Mouse (Mus musculus) hindbrain, embryonic 15.5 days (tissue): Measurements from ENCODE around the gene Tmem212. TPM values are rescaled to one million over a fixed set of nuclear protein-coding genes. Genes with fewer than 3 reads are reported as not detected.

ENCODE experiments used
- ATAC-seq: fragments of 200-750 bp; cut with Nextera tagmentation; 2 replicates; pipeline ENCODE4 v1.8.0; 2017; ENCODE audit warnings: low read depth, moderate number of reproducible peaks, moderate TSS enrichment; ENCODE audit not compliant: low FRiP score
- H3K27ac ChIP-seq: fragments of 300-500 bp; sonication (generic); replicated peaks from 2 replicates; pipeline ENCODE4 v1.5.1; 2015; ENCODE audit warnings: mild to moderate bottlenecking, inconsistent platforms
- H3K27me3 ChIP-seq: fragments of 300-500 bp; sonication (generic); 2 replicates; pipeline ENCODE4 v1.6.1; 2015; ENCODE audit warnings: control low read depth, inconsistent platforms
- H3K36me3 ChIP-seq: fragments of 300-500 bp; sonication (generic); 2 replicates; pipeline ENCODE4 v1.6.1; 2015; ENCODE audit warnings: control low read depth, inconsistent platforms
- H3K4me1 ChIP-seq: fragments of 300-500 bp; sonication (generic); replicated peaks from 2 replicates; pipeline ENCODE4 v1.6.1; 2015; ENCODE audit warnings: control low read depth, inconsistent platforms
- H3K4me2 ChIP-seq: fragments of 300-500 bp; sonication (generic); 2 replicates; pipeline ENCODE4 v1.6.1; 2015; ENCODE audit warnings: moderate library complexity, mild to moderate bottlenecking, inconsistent platforms
- H3K4me3 ChIP-seq: fragments of 300-500 bp; sonication (generic); 2 replicates; pipeline ENCODE4 v1.5.1; 2015; ENCODE audit warnings: mild to moderate bottlenecking, inconsistent platforms
- H3K9ac ChIP-seq: fragments of 300-500 bp; sonication (generic); 2 replicates; pipeline ENCODE4 v1.6.1; 2015; ENCODE audit warnings: inconsistent platforms
- H3K9me3 ChIP-seq: fragments of 300-500 bp; sonication (generic); 2 replicates; pipeline ENCODE4 v1.6.1; 2016; ENCODE audit warnings: control low read depth, inconsistent platforms
- WGBS: fragments of 180-500 bp; shearing (Covaris S2); methylation state at CpG from one replicate; pipeline ENCODE4 v1.1.7; 2015; 5-methylcytosine and 5-hydroxymethylcytosine counted together
- polyA plus RNA-seq: library from polyadenylated mRNA; unstranded; fragments of >200 nt; fragmentation: Nextera tagmentation; extraction: Ambion mirVana; gene quantifications from 2 replicates; pipeline ENCODE4 v1.2.1, GENCODE M21; 2015

The Tmem212 gene
- polyA plus RNA-seq, 1 experiment from 2014 or later = not detected

GRCm38 (mm10) chr3:27885585-27885984, 10.6 kb downstream of the Tmem212 start:
- Histone ChIP-seq H3K9ac (no peak overlapping the region), H3K4me1 (no peaks in the 10 kb centered on the region), H3K27ac (no peak overlapping the region), H3K27me3 (no peaks in the 10 kb centered on the region), H3K36me3 (no peaks in the 10 kb centered on the region), H3K4me3 (no peak overlapping the region), H3K4me2 (no peak overlapping the region), H3K9me3 (no peaks in the 10 kb centered on the region)
- ATAC-seq = no peak
- WGBS = 88% methylated on average over 6 of the region's 6 CpGs

DNA sequence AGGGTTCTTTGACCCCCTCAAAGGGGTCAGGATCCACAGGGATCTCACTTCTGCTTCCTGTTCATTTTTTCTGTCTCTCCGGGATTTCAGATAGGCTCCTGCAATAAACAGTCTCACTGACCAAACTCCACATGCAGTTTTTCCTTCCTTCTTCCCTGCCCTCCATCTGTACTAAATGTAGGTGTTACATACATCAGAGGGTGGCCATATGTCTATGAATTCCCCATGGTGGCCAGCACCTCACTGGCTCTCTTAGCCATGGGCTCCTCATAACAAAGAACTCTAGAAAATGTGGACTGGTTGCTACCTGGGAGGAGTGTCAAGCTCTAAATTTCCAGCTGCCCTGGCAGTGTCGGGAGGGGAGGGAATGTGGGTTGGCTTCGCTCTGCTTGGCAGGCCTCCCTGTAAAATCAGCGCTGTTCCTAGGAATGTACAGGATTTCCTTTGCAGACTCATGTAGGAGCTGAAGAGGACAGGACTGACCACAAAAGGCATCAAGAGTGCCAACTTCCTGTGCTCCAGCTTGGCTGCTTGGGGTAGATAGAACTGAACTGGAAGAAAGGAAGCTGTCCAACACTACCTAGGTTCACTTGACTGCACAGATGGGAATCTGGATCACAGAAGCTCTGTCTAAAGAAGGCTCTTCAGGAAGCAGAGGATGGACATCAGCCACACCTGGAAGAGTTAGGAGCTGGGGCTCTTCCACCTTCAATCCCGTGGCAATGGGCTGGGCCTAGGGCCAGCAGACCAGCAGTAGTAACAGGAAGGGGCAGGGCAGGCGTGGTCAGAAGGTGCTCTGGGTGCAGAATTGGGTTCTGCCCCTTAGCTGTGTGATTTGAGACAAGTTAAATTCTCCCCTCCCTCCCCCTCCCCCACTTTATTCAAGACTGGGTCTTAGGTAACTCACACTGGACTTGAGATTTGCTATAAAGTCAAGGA, 14.0 kb downstream of the Tmem212 start:
- Histone ChIP-seq H3K4me3 (no peak overlapping the region), H3K36me3 (no peaks in the 10 kb centered on the region), H3K4me1 (no peaks in the 10 kb centered on the region), H3K9ac (no peak overlapping the region), H3K27ac (no peak overlapping the region), H3K27me3 (no peaks in the 10 kb centered on the region), H3K9me3 (no peaks in the 10 kb centered on the region), H3K4me2 (no peak overlapping the region)
- WGBS = 82% methylated on average over 6 of the region's 6 CpGs
- no peak for ATAC-seq

- no peaks in the 10 kb centered on the region for H3K4me1 ChIP-seq
- no peak overlapping the region for H3K27ac ChIP-seq
- no peaks in the 10 kb centered on the region for H3K36me3 ChIP-seq
- H3K4me2 ChIP-seq = no peak overlapping the region
- H3K9ac ChIP-seq = no peak overlapping the region
- 79% methylated on average over 7 of the region's 7 CpGs for WGBS
- H3K9me3 ChIP-seq = no peaks in the 10 kb centered on the region
- no peak overlapping the region for H3K4me3 ChIP-seq
- no peak for ATAC-seq
- H3K27me3 ChIP-seq = no peaks in the 10 kb centered on the region
These were observed 17.1 kb downstream of the Tmem212 start for GRCm38 (mm10) chr3:27878854-27879610.

DNA sequence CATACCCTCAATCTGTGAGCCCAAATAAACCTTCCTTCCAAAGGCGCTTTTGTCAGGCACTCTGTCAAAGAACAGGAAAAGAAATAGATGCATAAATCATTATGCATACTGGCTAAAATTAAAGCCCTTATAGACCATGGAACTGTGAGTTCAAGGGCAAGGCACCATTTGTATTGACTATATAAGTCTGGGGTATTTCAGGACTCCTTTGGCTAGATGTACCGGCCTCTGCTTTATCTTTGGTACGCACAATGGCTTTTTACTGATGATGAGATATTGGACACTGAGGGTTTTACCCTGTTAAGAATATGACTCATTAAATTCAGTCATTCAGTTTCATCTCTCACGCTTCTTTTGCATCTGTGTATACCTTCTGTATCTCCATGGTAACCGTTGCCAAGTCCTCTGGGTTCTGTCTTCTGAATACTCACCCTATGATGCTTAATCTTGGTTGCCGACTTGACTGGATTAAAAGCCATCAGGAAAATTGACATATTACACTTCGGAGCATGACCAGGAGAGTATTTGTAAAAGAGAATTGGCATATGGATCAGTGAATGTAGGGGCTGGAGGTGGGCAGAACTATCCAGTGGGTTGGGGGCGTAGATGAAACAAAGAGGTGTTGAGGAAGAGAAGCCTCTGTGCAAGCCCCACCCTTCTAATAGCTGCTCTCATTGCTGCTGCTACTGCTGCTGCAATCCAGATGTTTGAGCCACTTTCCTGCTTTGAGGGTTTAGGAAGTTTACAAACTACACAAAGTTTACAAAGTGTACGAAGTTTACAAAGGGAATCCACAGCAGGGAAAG, 22.7 kb downstream of the Tmem212 start:
- 57% methylated on average over 9 of the region's 9 CpGs for WGBS
- Histone ChIP-seq H3K4me3 (no peak overlapping the region), H3K4me1 (no peaks in the 10 kb centered on the region), H3K9ac (no peak overlapping the region), H3K27me3 (no peaks in the 10 kb centered on the region), H3K36me3 (no peaks in the 10 kb centered on the region), H3K9me3 (no peaks in the 10 kb centered on the region), H3K27ac (no peak overlapping the region), H3K4me2 (no peak overlapping the region)
- peak; percentile 57; the same call in 1 of the 2 replicates for ATAC-seq

DNA sequence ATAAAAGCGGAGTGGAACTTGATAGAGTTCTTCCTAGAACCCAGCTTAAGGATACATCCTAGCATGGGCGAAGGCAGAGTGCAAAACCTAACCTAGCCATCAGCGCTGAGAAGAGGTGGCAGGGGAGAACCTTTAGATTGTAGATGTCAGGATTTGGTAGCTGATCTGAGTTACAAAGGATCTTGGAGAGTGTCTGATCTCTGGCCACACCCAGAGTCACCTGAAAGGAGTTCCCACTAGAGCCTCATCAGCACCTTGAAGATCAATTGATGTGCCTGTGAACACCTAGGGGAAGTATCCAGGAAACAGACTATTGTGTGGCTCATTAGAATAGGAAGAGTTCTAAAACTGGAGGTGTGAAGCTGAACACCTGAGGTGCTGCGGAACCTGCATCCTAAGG, 23.7 kb downstream of the Tmem212 start:
- no peak overlapping the region for H3K27ac ChIP-seq
- H3K4me1 ChIP-seq = no peaks in the 10 kb centered on the region
- no peak for ATAC-seq
- H3K9ac ChIP-seq = no peak overlapping the region
- no peaks in the 10 kb centered on the region for H3K27me3 ChIP-seq
- no peaks in the 10 kb centered on the region for H3K9me3 ChIP-seq
- WGBS = 90% methylated on average over 4 of the region's 4 CpGs
- no peak overlapping the region for H3K4me2 ChIP-seq
- H3K4me3 ChIP-seq = no peak overlapping the region
- no peaks in the 10 kb centered on the region for H3K36me3 ChIP-seq

GRCm38 (mm10) chr3:27871891-27872290, 24.3 kb downstream of the Tmem212 start:
- no peak for ATAC-seq
- Histone ChIP-seq H3K4me2 (no peak overlapping the region), H3K9me3 (no peaks in the 10 kb centered on the region), H3K4me1 (no peaks in the 10 kb centered on the region), H3K9ac (no peak overlapping the region), H3K4me3 (no peak overlapping the region), H3K27me3 (no peaks in the 10 kb centered on the region), H3K27ac (no peak overlapping the region), H3K36me3 (no peaks in the 10 kb centered on the region)
- 90% methylated on average over 3 of the region's 3 CpGs for WGBS

- H3K27me3 ChIP-seq = no peaks in the 10 kb centered on the region
- no peak overlapping the region for H3K9ac ChIP-seq
- no peak overlapping the region for H3K4me3 ChIP-seq
- no peak overlapping the region for H3K4me2 ChIP-seq
- H3K27ac ChIP-seq = no peak overlapping the region
- ATAC-seq = no peak
- no peaks in the 10 kb centered on the region for H3K36me3 ChIP-seq
- no peaks in the 10 kb centered on the region for H3K9me3 ChIP-seq
- no peaks in the 10 kb centered on the region for H3K4me1 ChIP-seq
- WGBS = 92% methylated on average over 4 of the region's 4 CpGs
These were observed 24.8 kb downstream of the Tmem212 start for GRCm38 (mm10) chr3:27871371-27871770.

DNA sequence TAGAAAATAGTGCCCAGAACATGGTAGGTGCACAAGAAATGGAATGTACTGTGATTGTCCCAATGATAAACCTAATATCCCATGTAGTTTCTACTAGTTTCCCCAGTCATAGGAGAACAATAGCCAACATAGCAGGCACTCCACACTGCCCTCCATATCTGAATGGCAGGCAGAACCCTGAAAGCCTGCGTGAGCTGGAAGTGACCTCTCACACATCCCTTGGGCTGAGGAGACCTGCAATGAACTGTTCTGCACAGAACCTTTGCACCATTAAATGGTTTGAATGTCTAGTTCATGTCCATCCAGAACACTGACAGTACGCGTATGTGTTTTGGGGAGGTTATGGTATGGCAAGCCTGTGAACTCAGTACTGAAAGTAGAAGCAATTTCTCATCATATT, 27.5 kb downstream of the Tmem212 start:
- Histone ChIP-seq H3K27me3 (no peaks in the 10 kb centered on the region), H3K4me2 (no peak overlapping the region), H3K9me3 (no peaks in the 10 kb centered on the region), H3K36me3 (no peaks in the 10 kb centered on the region), H3K4me1 (0 out of 2 replicates have a peak, but pooled peaks cover 2% of the 10 kb centered on the region), H3K27ac (no peak overlapping the region), H3K4me3 (no peak overlapping the region), H3K9ac (no peak overlapping the region)
- whole genome bisulfite sequencing = 90% methylated on average over 3 of the region's 3 CpGs
- no peak for ATAC-seq

DNA sequence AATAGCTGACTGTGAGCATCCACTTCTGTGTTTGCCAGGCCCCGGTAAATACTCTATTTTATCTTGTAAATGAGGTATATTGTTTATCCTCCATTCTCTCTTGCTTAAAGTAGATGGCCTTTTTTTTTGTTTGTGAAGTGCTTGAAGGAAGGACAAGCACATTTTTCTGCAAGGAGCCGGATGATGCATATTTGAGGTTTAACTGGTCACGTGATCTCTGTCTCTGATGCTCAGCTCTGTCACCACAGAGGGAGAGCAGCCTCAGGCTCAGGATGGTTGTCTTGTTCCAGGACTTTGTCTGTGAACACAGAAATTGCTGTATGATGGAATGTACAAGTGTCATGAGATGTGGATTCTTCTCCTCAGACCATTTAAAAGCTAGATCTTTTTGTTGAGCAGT, 28.4 kb downstream of the Tmem212 start:
- 61% methylated on average over 3 of the region's 3 CpGs for WGBS
- Histone ChIP-seq H3K9ac (no peak overlapping the region), H3K4me2 (no peak overlapping the region), H3K9me3 (no peaks in the 10 kb centered on the region), H3K4me1 (peaks cover 10% of the 10 kb centered on the region), H3K36me3 (no peaks in the 10 kb centered on the region), H3K4me3 (no peak overlapping the region), H3K27ac (no peak overlapping the region), H3K27me3 (no peaks in the 10 kb centered on the region)
- ATAC-seq = no peak

- Histone ChIP-seq H3K4me1 (peaks cover 31% of the 10 kb centered on the region), H3K9me3 (no peaks in the 10 kb centered on the region), H3K4me3 (peak overlapping the region; percentile 30), H3K27me3 (no peaks in the 10 kb centered on the region), H3K9ac (peak overlapping the region; percentile 34), H3K27ac (peak overlapping the region; percentile 59), H3K4me2 (peak overlapping the region; percentile 53), H3K36me3 (no peaks in the 10 kb centered on the region)
- WGBS = 9% methylated on average over 16 of the region's 16 CpGs
- ATAC-seq = peak; percentile 92
These were observed 33.1 kb downstream of the Tmem212 start for GRCm38 (mm10) chr3:27862821-27863740.

DNA sequence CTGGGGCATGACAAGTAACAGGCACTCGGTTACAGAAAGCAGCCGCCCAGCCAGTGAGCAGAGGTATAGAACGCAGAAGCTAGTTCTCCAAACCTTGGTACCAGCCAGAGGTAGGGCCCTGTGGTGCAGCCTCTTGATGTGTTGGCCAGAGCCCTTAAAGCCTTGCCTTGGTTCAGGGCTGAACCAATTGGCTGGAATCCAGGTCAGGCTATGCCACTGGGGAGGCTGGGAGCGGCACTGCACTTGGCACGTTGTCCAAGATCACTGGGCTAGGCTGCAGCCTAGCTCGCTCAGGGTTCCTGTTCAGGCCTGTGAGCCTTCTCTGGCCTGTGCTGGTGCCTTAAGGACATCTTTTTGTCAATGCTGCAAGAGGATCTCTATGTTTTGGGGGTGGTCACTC, 34.6 kb downstream of the Tmem212 start:
- H3K27ac ChIP-seq = no peak overlapping the region
- peak; percentile 57 for ATAC-seq
- H3K4me1 ChIP-seq = peaks cover 32% of the 10 kb centered on the region
- no peak overlapping the region for H3K9ac ChIP-seq
- 67% methylated on average over 6 of the region's 6 CpGs for WGBS
- no peaks in the 10 kb centered on the region for H3K36me3 ChIP-seq
- no peaks in the 10 kb centered on the region for H3K9me3 ChIP-seq
- no peak overlapping the region for H3K4me2 ChIP-seq
- H3K27me3 ChIP-seq = no peaks in the 10 kb centered on the region
- H3K4me3 ChIP-seq = no peak overlapping the region
